16 mouse cellular contexts compared by ENCODE assay signal in genomic region chr13:98902366-98903025, GRCm38 (mm10). TPM values are rescaled to one million over a fixed set of nuclear protein-coding genes. Genes with fewer than 3 reads are reported as not detected.
A peak's percentile ranks its signal among the peaks of the same experiment; 100 is the strongest.
DNase-seq lines count a peak whose midpoint lies in the region; ATAC-seq and TF ChIP-seq lines count a peak whose summit lies in the region.
"Had no signal": no experiment of that assay in that cellular context is flagged by ENCODE, and none has a peak within 500 bp of the region (broad histone marks: within the 10 kb centered on the region; RNA-seq: fewer than 3 reads in every experiment).

No protein-coding gene starts in this region.

- H3K27me3 ChIP-seq in forebrain, embryonic 12.5 days, result no peaks in the 10 kb centered on the region
- H3K27me3 ChIP-seq in lung, postnatal 0 days (replicated peaks; ENCODE audit: insufficient read depth, low read length), result no peaks in the 10 kb centered on the region
- H3K27me3 ChIP-seq: heart, embryonic 13.5 days; neural tube, embryonic 12.5 days had no signal

- no peak for TF ChIP-seq EP300 in lung, postnatal 0 days (IDR thresholded peaks at IDR 0.05)

- H3K27ac ChIP-seq in forebrain, embryonic 12.5 days, result no peak overlapping the region
- no peak overlapping the region for H3K27ac ChIP-seq in lung, postnatal 0 days (ENCODE audit: low read length)
- H3K27ac ChIP-seq: heart, embryonic 13.5 days; left cerebral cortex, adult 2 months; neural tube, embryonic 12.5 days had no signal

- H3K9me3 ChIP-seq in forebrain, embryonic 12.5 days, result 0 out of 2 replicates have a peak, but pooled peaks cover 4% of the 10 kb centered on the region
- no peaks in the 10 kb centered on the region for H3K9me3 ChIP-seq in lung, postnatal 0 days (ENCODE audit: low read length)
- H3K9me3 ChIP-seq: heart, embryonic 13.5 days; neural tube, embryonic 12.5 days had no signal

- 95% methylated on average over 8 of the region's 8 CpGs for WGBS in forebrain, embryonic 12.5 days
- 88% methylated on average over 8 of the region's 8 CpGs for WGBS in lung, postnatal 0 days

- no peak overlapping the region for H3K4me2 ChIP-seq in forebrain, embryonic 12.5 days
- H3K4me2 ChIP-seq in lung, postnatal 0 days (replicated peaks; ENCODE audit: low read depth, low read length), result no peak overlapping the region
- H3K4me2 ChIP-seq: heart, embryonic 13.5 days; neural tube, embryonic 12.5 days had no signal

- H3K36me3 ChIP-seq in forebrain, embryonic 12.5 days (replicated peaks), result peaks cover 34% of the 10 kb centered on the region
- no peaks in the 10 kb centered on the region for H3K36me3 ChIP-seq in lung, postnatal 0 days (ENCODE audit: insufficient read depth, low read length)

- H3K4me3 ChIP-seq in forebrain, embryonic 12.5 days (replicated peaks), result no peak overlapping the region
- H3K4me3 ChIP-seq in lung, postnatal 0 days (ENCODE audit: low read depth, low read length), result no peak overlapping the region
- H3K4me3 ChIP-seq: heart, embryonic 13.5 days; left cerebral cortex, adult 2 months; neural tube, embryonic 12.5 days had no signal

- H3K4me1 ChIP-seq in forebrain, embryonic 12.5 days, result no peaks in the 10 kb centered on the region
- no peaks in the 10 kb centered on the region; the same call in 1 of the 2 replicates for H3K4me1 ChIP-seq in lung, postnatal 0 days (ENCODE audit: insufficient read depth, low read depth, low read length)
- H3K4me1 ChIP-seq: neural tube, embryonic 12.5 days had no signal

- DNase-seq in cerebellum, adult 9-11 months, result peak; percentile 25
- DNase-seq in cerebellum, adult 9-10 months, result no peak
- peak; percentile 94 for DNase-seq in 416B (ENCODE audit: low read depth)
- DNase-seq in naive thymus-derived CD4-positive, alpha-beta T cell, adult 2 months (ENCODE audit: low read depth), result peak; percentile 35
- no peak for DNase-seq in lung, postnatal 0 days (ENCODE audit: low spot score)
- no peak for DNase-seq in urinary bladder, postnatal 10 days (ENCODE audit: low spot score)
- DNase-seq: cerebellum, adult 8-10 months; kidney, adult 18-20 months; kidney, postnatal 4 days; lung, adult 2 months; right cerebral cortex, postnatal 4 days had no signal

- peak; percentile 45 for ATAC-seq in erythroblast, adult 5-6 weeks (replicated peaks; ENCODE audit: low FRiP score, poor library complexity, severe bottlenecking)
- no peak for ATAC-seq in forebrain, embryonic 12.5 days (ENCODE audit: low FRiP score)
- ATAC-seq in lung, postnatal 0 days, result no peak

- no peak overlapping the region for H3K9ac ChIP-seq in forebrain, embryonic 12.5 days
- no peak overlapping the region for H3K9ac ChIP-seq in lung, postnatal 0 days (replicated peaks; ENCODE audit: low read depth)
- H3K9ac ChIP-seq: heart, embryonic 13.5 days; neural tube, embryonic 12.5 days had no signal

- no peak for TF ChIP-seq CTCF in lung, postnatal 0 days (IDR thresholded peaks at IDR 0.05)

RNA-seq across cellular contexts. Expression of gene Tnpo1, which starts 23.7 kb away (rescaled TPM):
- total RNA-seq in erythroblast, adult 5-6 weeks (2015; ENCODE audit: low replicate concordance), result 52.5 and 54.4 TPM in 2 replicates
- total RNA-seq in erythroblast, adult 5-6 weeks (2017; ENCODE audit: low replicate concordance), result 54.3 and 70.1 TPM in 2 replicates
- polyA plus RNA-seq in forebrain, embryonic 12.5 days (2016; fragmentation: Nextera tagmentation; extraction: Ambion mirVana), result 84.2 and 99.5 TPM in 2 replicates
- polyA plus RNA-seq in lung, postnatal 0 days (2015; fragmentation: Nextera tagmentation; extraction: Ambion mirVana), result 20.3 and 22.6 TPM in 2 replicates

Comparison
In these comparisons a context has a peak if more than half of its experiments do, and no peak if none do; other contexts are left out.
1. DNase-seq: peak in cerebellum, adult 9-11 months (single experiment), 416B (single experiment) and naive thymus-derived CD4-positive, alpha-beta T cell, adult 2 months (single experiment); none in cerebellum, adult 9-10 months (single experiment), lung, postnatal 0 days (single experiment) and urinary bladder, postnatal 10 days (single experiment).